Mouse (Mus musculus) spleen, embryonic (tissue): Measurements from ENCODE around the gene BC004004.

Experiments used
- CTCF ChIA-PET: fragments of 350-600 bp; sonication (Branson Sonifier 250); formaldehyde crosslinking; loops from one replicate; lab custom pipeline; 2022; lab: Charles Lee

BC004004 gene

DNA sequence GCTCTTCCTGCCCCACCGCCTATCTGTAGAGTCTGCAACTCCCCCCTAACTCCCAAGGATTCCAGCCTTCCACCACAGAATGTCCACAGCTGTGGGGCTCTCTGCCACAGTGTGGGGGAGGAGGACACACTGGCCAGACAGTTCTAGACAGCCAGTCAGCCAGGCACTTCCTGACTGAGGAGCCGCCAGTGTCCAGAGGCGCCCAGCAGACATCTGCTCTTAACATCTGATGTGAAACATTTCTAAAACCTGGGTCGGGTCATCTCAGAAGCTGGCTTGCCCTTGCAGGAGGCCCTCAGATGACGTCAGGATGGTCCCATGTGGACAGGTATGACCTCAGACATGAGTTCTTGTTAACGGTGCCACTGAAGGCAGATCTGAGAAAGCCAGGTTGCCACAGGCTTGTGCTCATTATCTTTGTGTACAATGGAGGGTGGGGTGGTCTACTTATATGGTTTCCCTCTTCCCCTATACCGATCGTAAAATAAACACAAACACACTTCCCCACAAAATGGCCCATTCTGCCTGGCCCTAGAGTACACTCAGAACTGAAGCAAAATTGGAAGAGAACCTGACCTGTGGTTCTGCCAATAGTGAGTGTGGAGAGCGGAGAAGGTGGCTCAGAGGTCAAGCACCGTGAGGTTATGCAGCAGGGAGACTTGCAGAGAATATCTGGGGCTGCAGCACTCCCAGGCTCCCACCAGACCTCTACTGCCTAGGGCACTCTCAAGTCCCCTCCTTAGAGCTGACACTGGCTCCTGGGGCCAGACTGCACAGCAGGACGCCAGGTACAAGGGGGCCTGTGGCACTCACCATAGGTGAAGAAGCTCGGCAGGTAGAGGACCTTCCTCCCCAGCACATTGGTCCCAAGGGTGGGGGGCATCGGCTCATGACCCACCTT is 73.7 kb downstream of the BC004004 start:
- CTCF ChIA-PET: interaction anchor here (0.9 kb wide), 1 partner anchor 28 kb away, joined by 4 read pairs; no protein-coding TSS in a partner anchor

DNA sequence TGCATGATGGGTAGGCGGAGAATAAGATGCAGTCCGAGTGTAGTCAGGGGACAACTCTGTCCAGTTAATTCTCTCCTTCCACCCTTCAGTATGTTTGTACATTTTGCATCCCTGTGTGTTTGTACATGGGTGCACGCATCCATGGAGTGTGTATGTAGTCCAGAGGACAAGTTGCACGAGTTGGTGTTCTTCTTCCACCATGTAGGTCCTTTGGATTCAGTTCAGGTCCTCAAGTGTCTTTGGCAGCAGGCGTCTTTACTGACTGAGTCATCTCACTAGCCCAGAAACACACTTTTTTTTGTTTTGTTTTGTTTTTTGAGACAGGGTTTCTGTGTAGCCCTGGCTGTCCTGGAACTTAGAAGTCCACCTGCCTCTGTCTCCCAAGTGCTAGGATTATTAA is 74.7 kb downstream of the BC004004 start:
- CTCF ChIA-PET: no interaction called here

DNA sequence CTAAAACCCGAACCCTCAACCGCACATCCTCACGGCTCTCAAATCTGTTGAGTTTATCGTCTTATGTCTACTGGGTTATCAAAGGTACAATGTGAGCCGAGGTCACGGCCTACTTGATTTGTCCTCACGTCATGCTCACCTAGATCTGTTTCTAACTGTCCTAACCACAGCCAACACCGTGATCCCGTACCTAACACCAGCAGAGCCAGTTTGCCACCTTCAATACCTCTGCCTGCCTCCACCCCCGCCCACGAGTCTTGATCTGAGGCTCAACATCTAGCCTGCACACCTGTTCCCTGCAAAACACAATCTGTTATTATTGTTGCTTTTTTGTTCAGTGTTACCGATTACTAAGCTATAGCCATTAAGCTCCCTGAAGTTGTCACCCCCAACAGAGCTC is 76.7 kb downstream of the BC004004 start:
- CTCF ChIA-PET: no interaction called here

DNA sequence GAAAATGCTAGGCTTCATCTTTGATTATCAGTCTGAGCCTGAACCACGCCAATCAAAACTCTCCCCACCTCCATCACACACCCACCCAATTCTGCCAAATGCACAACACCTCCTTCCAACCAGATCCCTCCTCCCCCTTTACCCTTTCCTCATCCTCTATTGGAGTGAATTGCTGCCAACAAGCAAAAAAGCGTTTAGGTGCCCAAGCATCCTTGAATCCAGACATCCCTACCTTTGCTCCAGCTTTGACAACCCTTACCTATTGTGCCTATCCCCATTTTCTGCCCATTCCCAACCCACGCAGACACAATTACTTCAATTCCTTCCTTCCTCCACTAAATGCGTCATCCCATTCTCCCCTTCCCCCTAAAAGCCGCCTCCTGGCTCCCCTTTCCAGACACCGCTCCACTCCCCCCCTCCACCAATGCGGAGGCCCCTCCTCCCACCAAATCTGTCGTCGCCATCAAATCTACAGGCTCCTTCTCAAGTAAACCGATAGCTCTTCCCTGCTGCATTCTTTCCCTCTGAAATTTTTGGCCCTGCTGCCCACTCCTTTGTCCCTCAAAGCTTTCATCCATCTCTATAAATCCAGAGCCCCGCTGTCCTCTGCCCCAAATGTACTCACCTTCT is 78.0 kb downstream of the BC004004 start:
- CTCF ChIA-PET: interaction anchor here (0.9 to 1.6 kb wide), 3 partner anchors 20 to 91 kb away, joined by 3 to 4 read pairs (median 3); no protein-coding TSS in a partner anchor

- CTCF ChIA-PET: interaction anchor here (1.1 to 1.6 kb wide), 4 partner anchors 20 to 181 kb away, joined by 3 to 4 read pairs (median 4); no protein-coding TSS in a partner anchor
Observed at GRCm38 (mm10) chr17:29347126-29347644, 78.6 kb downstream of the BC004004 start.

DNA sequence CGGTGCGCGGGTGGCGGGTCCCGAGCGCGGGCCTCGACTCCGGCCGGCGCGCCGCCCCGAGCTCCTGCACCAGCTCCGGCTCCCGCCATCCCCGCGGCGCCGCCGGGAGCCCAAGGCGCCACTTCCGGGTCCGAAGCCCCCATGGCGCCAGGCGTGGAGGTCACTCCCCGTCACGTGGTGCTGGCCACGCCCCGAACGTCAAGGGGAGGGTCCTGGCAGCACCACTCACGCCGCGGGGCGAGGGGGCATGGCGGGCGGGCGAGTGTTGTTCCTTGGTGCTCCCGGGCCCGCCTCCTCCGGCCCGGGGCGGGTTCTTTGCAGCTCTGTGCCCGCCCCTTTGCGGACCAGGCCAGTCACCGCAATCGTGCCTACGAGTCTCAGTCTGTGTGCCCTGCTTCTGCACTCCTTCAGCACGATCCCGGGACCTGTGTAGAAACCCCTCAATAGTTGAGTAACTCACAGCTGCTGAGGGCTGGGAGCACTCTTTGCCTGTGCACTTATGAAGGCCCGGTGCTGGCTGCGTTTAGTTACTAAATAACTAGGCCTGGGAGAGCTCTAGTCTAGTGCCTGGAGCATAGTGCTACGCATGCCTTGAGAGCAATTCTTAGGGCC is 79.2 kb downstream of the BC004004 start, which contains the start of gene Mtch1:
Gene Mtch1, minus strand, starts transcription at position 290 of the 612 bp plus-strand sequence.
- CTCF ChIA-PET: interaction anchor here (1.1 to 1.6 kb wide), 4 partner anchors 19 to 182 kb away, joined by 3 to 4 read pairs (median 4); no protein-coding TSS in a partner anchor

DNA sequence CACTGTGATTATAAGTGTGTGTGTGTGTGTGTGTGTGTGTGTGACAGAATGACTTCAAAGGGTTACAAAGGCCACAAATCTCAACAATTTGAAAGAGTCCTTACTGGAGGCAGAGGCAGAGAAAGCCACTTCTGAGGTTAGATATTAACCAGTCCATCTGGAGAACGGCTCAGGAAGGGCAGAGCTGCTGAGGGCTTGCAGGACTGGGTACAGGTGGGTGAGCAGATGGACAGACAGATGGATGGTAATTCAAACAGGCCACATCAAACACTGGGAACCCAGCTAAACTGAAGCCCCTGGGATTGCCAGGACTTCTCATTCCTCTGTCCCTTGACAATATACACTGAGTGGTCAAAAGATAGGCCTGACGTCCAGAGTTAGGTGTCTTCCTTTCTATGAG is 80.4 kb downstream of the BC004004 start:
- CTCF ChIA-PET: interaction anchor here (0.6 to 0.8 kb wide), 3 partner anchors 13 to 165 kb away, joined by 3 to 4 read pairs (median 3); no protein-coding TSS in a partner anchor

DNA sequence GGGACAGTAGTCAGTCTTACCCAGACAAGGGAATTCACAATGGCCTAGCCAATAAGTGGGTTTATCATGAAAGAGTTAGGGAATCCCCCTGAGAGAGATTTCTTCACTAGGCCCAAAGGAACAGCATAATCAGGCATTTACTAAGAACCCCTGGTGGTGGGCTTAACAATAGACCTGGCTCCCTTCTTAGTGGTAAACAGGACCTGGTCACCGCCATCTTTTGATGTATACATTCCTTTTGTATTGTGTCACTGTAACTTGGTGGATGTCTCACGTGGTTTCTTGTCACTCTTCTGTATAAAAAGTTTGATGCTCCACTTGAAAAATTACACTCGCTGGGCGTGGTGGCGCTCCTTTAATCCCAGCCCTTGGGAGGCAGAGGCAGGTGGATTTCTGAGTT is 82.5 kb downstream of the BC004004 start:
- CTCF ChIA-PET: interaction anchor here (0.6 kb wide), 1 partner anchor 163 kb away, joined by 3 read pairs; no protein-coding TSS in a partner anchor

GRCm38 (mm10) chr17:29355461-29355840 is 86.9 kb downstream of the BC004004 start:
- CTCF ChIA-PET: no interaction called here

DNA sequence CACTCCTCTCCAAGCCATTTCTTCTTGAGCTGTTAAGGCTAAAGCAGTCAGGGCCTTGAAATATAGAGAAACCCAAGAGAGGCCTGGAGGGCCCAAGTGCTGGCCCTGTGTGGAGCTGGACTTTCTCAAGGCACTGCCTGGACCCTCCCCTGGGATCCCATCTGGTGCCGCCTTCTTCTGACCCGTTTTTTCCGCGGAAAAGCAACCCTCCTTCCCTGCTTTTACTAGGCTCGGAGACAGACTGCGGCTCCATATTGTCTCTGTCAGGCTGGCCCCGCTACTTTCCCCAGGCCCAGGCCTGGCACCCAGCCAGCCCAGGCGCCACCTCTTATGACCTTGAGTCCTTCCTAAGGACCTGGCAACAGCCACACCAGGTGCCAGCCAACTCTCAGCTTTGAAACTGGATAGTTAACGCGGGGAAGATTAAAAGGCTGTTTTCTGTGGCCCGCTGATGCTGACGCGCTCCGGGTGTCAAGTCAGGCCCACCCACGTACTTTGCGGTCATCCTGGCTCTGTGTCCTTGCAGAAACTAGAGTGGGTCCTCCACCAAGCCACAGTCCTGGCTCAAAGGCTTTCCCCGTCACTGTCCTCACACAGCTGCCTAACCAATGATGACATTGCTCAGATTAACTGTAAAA is 87.4 kb downstream of the BC004004 start:
- CTCF ChIA-PET: no interaction called here

DNA sequence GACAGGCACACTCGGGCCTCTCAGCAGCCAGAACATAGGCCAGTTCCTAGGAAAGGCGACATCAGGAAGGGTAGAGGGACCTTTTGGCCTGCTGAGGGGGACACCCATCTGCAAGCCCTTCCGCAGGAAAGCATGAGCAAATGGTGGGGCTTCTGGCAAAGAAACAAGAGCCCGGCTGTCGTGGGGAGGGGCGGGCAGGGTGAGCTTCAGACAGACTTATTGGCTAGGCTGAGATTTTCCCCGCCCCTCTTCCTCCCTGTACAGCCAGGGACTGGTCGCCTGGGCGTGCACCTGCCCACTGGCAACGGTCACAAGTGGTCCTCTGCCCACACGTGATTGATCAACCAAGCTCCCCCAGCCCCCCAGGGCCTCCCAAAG is 87.9 kb downstream of the BC004004 start:
- CTCF ChIA-PET: no interaction called here

DNA sequence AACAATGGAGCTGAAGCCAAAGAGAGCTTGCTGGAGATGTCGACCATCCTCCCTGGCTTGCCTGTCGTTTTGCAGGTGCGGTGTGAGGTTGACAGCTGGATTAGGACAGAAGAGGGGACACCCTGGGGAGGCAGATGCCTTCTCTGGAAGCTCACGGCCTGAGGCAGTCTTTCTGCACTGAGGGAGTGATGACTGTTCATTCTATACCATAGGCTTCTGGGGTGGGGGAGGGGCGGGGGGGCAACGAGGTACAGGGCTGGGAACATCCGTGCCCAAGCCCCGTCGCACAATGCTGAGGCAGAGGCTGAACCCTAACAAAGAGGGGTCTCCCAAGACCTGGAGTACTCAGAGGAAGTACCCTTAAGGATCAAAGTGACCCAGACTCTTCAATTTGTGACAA is 88.3 kb downstream of the BC004004 start:
- CTCF ChIA-PET: interaction anchor here (0.6 kb wide), 1 partner anchor 351 kb away, joined by 10 read pairs; no protein-coding TSS in a partner anchor

GRCm38 (mm10) chr17:29358928-29359327 is 90.3 kb downstream of the BC004004 start:
- CTCF ChIA-PET: interaction anchor here (1.0 kb wide), 1 partner anchor 19 kb away, joined by 7 read pairs; no protein-coding TSS in a partner anchor

- CTCF ChIA-PET: interaction anchor here (0.7 to 1.1 kb wide), 2 partner anchors 10 to 12 kb away, joined by 4 read pairs; no protein-coding TSS in a partner anchor
Observed at GRCm38 (mm10) chr17:29360761-29361221, 92.2 kb downstream of the BC004004 start, which contains the start of gene Fgd2. TSS of gene Fgd2 (plus strand) at chr17:29360914.

DNA sequence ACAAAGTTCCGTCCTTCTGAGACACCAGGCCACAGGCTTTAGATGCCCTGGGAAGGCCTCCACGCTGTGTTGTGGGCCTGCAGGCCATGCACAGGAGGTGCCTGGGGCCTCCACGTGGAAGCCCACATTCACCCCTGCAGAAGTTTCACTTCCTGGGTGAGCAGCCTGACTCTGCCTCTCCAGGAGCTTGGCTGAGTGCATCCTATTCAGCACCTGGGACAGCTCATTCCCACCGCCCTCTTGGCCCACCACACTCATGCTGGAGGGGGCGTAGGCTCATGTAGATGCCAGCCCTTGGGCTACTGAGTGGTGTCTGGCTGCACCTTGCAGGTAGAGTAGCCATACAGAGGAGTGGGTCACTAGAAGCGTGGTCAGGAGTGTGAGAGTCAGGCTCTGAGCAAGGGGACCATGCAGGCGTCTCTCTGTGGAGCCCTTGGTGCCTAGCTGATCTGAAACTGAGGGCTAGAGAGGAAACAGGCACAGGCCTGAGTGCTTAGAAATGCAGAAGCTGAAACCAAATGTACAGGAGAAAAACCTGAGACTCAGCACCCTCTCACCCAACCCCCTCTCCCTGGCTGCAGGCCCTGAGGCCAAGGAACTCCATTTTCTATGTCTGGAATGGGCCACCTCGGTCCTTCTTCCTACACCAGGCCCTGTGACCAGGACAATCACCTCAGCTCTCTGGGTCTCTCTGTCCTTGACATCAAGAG is 93.5 kb downstream of the BC004004 start:
- CTCF ChIA-PET: interaction anchor here (0.5 to 1.1 kb wide), 2 partner anchors 8 to 13 kb away, joined by 4 read pairs; no protein-coding TSS in a partner anchor

DNA sequence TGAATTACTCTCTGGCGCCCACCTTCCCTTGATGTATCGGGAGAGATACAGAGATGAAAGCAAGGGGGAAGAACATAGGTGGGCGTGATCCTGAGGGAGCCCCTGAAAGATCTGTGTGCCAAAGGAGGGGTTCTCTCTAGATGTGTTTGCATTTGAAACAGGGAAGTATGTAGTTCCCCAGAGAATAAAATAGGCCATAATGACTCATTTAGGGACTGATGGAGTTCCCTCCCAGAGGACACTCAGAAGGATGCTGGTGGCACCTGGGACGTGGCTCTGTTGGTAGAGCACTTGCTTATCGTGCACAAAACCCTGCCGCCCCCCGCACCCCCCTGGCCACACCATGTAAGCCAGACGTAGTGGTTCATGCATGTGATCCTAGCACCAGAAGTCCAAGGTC is 94.5 kb downstream of the BC004004 start:
- CTCF ChIA-PET: interaction anchor here (0.5 to 0.6 kb wide), 2 partner anchors 9 kb away, joined by 4 to 5 read pairs; no protein-coding TSS in a partner anchor
